Mouse (Mus musculus): Measurements from ENCODE around the gene Adamts8.

GRCm38 (mm10) chr9:30921261-30922103 is 20.9 kb upstream of the Adamts8 start:
- TF ChIP-seq GATA1 (IDR thresholded peaks at IDR 0.05; ENCODE audit: low read length) (no peak), TAL1 (IDR thresholded peaks at IDR 0.05; ENCODE audit: low read length) (0 out of 3 replicates have a peak, but pooled peaks have one; percentile 9)
